Mouse (Mus musculus): Measurements from ENCODE around the gene Stpg4.

DNA sequence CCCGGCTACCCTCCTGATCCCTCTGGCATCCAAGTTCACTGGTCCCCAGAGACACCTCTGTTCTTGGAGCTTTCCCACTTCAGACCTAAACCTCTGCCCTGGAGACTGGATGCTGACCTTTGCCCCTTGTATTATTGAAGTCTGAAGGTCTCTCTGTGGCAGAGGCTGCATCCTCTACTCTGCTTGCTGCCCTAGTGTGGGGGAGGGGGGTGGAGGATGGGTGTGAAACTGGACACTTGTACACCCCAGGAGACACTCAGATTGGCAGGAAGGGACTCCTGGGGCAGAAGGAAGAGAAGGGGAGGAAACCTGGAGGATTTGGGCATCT, 74.7 kb downstream of the Stpg4 start:
- TF ChIP-seq CTCF (IDR thresholded peaks at IDR 0.05; ENCODE audit: extremely low read depth, insufficient read depth, insufficient read length, insufficient replicate concordance) (no peak), POLR2A (IDR thresholded peaks at IDR 0.05; ENCODE audit: low read depth, low read length) (no peak)

Measured in spleen, adult 2 months (tissue).